9 mouse cellular contexts compared by ENCODE assay signal in genomic region chr11:116658238-116658637, GRCm38 (mm10). TPM values are rescaled to one million over a fixed set of nuclear protein-coding genes. Genes with fewer than 3 reads are reported as not detected.
A peak's percentile ranks its signal among the peaks of the same experiment; 100 is the strongest.
DNase-seq lines count a peak whose midpoint lies in the region; ATAC-seq and TF ChIP-seq lines count a peak whose summit lies in the region.
"Had no signal": no experiment of that assay in that cellular context is flagged by ENCODE, and none has a peak within 500 bp of the region (broad histone marks: within the 10 kb centered on the region; RNA-seq: fewer than 3 reads in every experiment).

No protein-coding gene starts in this region.

- WGBS in heart, embryonic 14.5 days: 69% methylated on average over 10 of the region's 10 CpGs
- 47% methylated on average over 10 of the region's 10 CpGs for WGBS in forebrain, embryonic 16.5 days
- WGBS in liver, embryonic 15.5 days (ENCODE audit: insufficient replicate concordance): 64% methylated on average over 10 of the region's 10 CpGs

- H3K9ac ChIP-seq in heart, embryonic 14.5 days (ENCODE audit: low read length): peak overlapping the region; percentile 13; the same call in 1 of the 2 replicates
- H3K9ac ChIP-seq in ES-E14 (ENCODE audit: insufficient read depth, low read depth, low read length, poor library complexity, severe bottlenecking): peak overlapping the region; percentile 15; the same call in 1 of the 2 replicates
- no peak overlapping the region for H3K9ac ChIP-seq in forebrain, embryonic 16.5 days (replicated peaks; ENCODE audit: low read depth, low read length)
- no peak overlapping the region for H3K9ac ChIP-seq in liver, embryonic 15.5 days

- DNase-seq in heart, adult 18-20 months: no peak
- no peak for DNase-seq in ES-E14 (ENCODE audit: low read depth, low spot score)
- DNase-seq in left cerebral cortex, adult 2 months (ENCODE audit: extremely low spot score in 1 of 2, low spot score in 2 of 2): no peak
- DNase-seq in thymus, postnatal 36 days: no peak
- no peak for DNase-seq in urinary bladder, postnatal 4 days (ENCODE audit: low spot score in 2 of 2)

- peaks cover 36 to 62% of the 10 kb centered on the region in 2 experiments for H3K4me1 ChIP-seq in heart, embryonic 14.5 days (ENCODE audit: control insufficient read depth in 2 of 2, insufficient read depth in 2 of 2, low read length in 2 of 2)
- H3K4me1 ChIP-seq in ES-E14 (ENCODE audit: control insufficient read depth in 2 of 2, insufficient read depth in 2 of 2, low read length in 2 of 2, poor library complexity in 1 of 2): peaks cover 0 to 33% of the 10 kb centered on the region in 2 experiments; a peak in 2 of 4 replicates
- H3K4me1 ChIP-seq in forebrain, embryonic 16.5 days (replicated peaks; ENCODE audit: control insufficient read depth, insufficient read depth, low read length): peaks cover 69% of the 10 kb centered on the region
- H3K4me1 ChIP-seq in liver, embryonic 15.5 days (replicated peaks): peaks cover 36% of the 10 kb centered on the region

- H3K4me3 ChIP-seq in heart, embryonic 14.5 days (ENCODE audit: control insufficient read depth in 1 of 2, insufficient read depth in 1 of 2, low read depth in 1 of 2, low read length in 2 of 2): no peak overlapping the region
- no peak overlapping the region for H3K4me3 ChIP-seq in ES-E14 (ENCODE audit: insufficient read depth in 1 of 2, low read depth in 1 of 2, low read length in 2 of 2, poor library complexity in 1 of 2, severe bottlenecking in 1 of 2)
- H3K4me3 ChIP-seq in forebrain, embryonic 16.5 days (replicated peaks; ENCODE audit: low read length): no peak overlapping the region
- no peak overlapping the region for H3K4me3 ChIP-seq in liver, embryonic 15.5 days (replicated peaks)
- no peak overlapping the region for H3K4me3 ChIP-seq in left cerebral cortex, adult 2 months

- H3K27me3 ChIP-seq in heart, embryonic 14.5 days (ENCODE audit: control insufficient read depth, insufficient read depth, low read length): peaks cover 21% of the 10 kb centered on the region
- H3K27me3 ChIP-seq in forebrain, embryonic 16.5 days (replicated peaks; ENCODE audit: control insufficient read depth, insufficient read depth, low read length): no peaks in the 10 kb centered on the region
- peaks cover 55% of the 10 kb centered on the region for H3K27me3 ChIP-seq in liver, embryonic 15.5 days

- in situ Hi-C loops in ES-E14 (cut with MboI; ENCODE audit: low sequenced_read_pairs in 2 of 2, unreplicated experiment in 2 of 2): no loop called here

- H3K27ac ChIP-seq in heart, embryonic 14.5 days (replicated peaks in 1 of 2; ENCODE audit: control insufficient read depth in 1 of 2, insufficient read depth in 1 of 2, low read depth in 2 of 2, low read length in 2 of 2): peak overlapping the region; percentile 73 to 74
- no peak overlapping the region for H3K27ac ChIP-seq in ES-E14 (ENCODE audit: insufficient read depth, low read depth, low read length, poor library complexity, severe bottlenecking)
- no peak overlapping the region for H3K27ac ChIP-seq in forebrain, embryonic 16.5 days (ENCODE audit: low read length)
- peak overlapping the region; percentile 48; the same call in 1 of the 2 replicates for H3K27ac ChIP-seq in liver, embryonic 15.5 days (replicated peaks)
- H3K27ac ChIP-seq in left cerebral cortex, adult 2 months: no peak overlapping the region

- no peak for ATAC-seq in heart, embryonic 14.5 days (ENCODE audit: insufficient number of reproducible peaks, insufficient read depth, low FRiP score, low read depth)
- ATAC-seq in forebrain, embryonic 16.5 days: no peak
- ATAC-seq in liver, embryonic 15.5 days (ENCODE audit: insufficient read depth): no peak

- H3K9me3 ChIP-seq in heart, embryonic 14.5 days (ENCODE audit: control insufficient read depth, low read length): no peaks in the 10 kb centered on the region
- H3K9me3 ChIP-seq in ES-E14 (ENCODE audit: control insufficient read depth, insufficient read depth, low read depth, low read length): no peaks in the 10 kb centered on the region
- no peaks in the 10 kb centered on the region for H3K9me3 ChIP-seq in forebrain, embryonic 16.5 days (ENCODE audit: control insufficient read depth, low read length)
- H3K9me3 ChIP-seq in liver, embryonic 15.5 days (replicated peaks): no peaks in the 10 kb centered on the region

- no peaks in the 10 kb centered on the region for H3K36me3 ChIP-seq in heart, embryonic 14.5 days (ENCODE audit: control insufficient read depth, insufficient read depth, low read length)
- no peaks in the 10 kb centered on the region for H3K36me3 ChIP-seq in ES-E14 (ENCODE audit: control insufficient read depth, insufficient read depth, low read length, poor library complexity, severe bottlenecking)
- H3K36me3 ChIP-seq in forebrain, embryonic 16.5 days (ENCODE audit: control insufficient read depth, insufficient read depth): no peaks in the 10 kb centered on the region
- H3K36me3 ChIP-seq in liver, embryonic 15.5 days (replicated peaks): no peaks in the 10 kb centered on the region

- H3K4me2 ChIP-seq in heart, embryonic 14.5 days (ENCODE audit: low read length): peak overlapping the region; percentile 57
- H3K4me2 ChIP-seq in forebrain, embryonic 16.5 days (ENCODE audit: low read length): peak overlapping the region; percentile 61
- H3K4me2 ChIP-seq in liver, embryonic 15.5 days: peak overlapping the region; percentile 69

- intact Hi-C loops in left cerebral cortex, adult 2 months (cut with DNase I): no loop called here

- no peak for TF ChIP-seq CTCF in left cerebral cortex, adult 2 months (IDR thresholded peaks at IDR 0.05)

TF ChIP-seq in ES-E14, 5 proteins besides CTCF, POLR2A, EP300 and RAD21:
- no peak for TF ChIP-seq HCFC1 (IDR thresholded peaks at IDR 0.05; ENCODE audit: borderline replicate concordance, insufficient read depth, low read length)
- no peak for TF ChIP-seq MAFK (IDR thresholded peaks at IDR 0.05; ENCODE audit: insufficient read depth, low read depth, low read length)
- no peak for TF ChIP-seq ZNF384 (IDR thresholded peaks at IDR 0.05; ENCODE audit: low read depth, low read length)
- TF ChIP-seq ZC3H11A (IDR thresholded peaks at IDR 0.05; ENCODE audit: borderline replicate concordance, low read depth, low read length): no peak
- TF ChIP-seq CHD2 (IDR thresholded peaks at IDR 0.05; ENCODE audit: low read depth, low read length): no peak

RNA-seq across cellular contexts. Expression of gene Cygb, which starts 4.1 kb away (rescaled TPM):
- 5.8 and 6.7 TPM in 2 replicates for polyA plus RNA-seq in heart, embryonic 14.5 days (2014; fragmentation: Nextera tagmentation; extraction: Ambion mirVana)
- 10 to 100 TPM; 31.5 to 38.5 TPM for total RNA-seq in heart, adult 18-20 months (2021)
- 0.37 and 0.40 TPM in 2 replicates for total RNA-seq in ES-E14 (2012; rRNA removed)
- polyA plus RNA-seq in forebrain, embryonic 16.5 days (2015; fragmentation: Nextera tagmentation; extraction: Ambion mirVana): 16.6 TPM in 2 replicates
- 0.84 and 1.0 TPM in 2 replicates for polyA plus RNA-seq in liver, embryonic 15.5 days (2015; fragmentation: Nextera tagmentation; extraction: Ambion mirVana)
- 10 to 100 TPM; 42.8 to 45.3 TPM for total RNA-seq in left cerebral cortex, adult 2 months (2021)
- total RNA-seq: CH12.LX had no signal

RNA-seq across cellular contexts. Expression of gene Prcd, which starts 4.9 kb away (rescaled TPM):
- 1.3 and 1.9 TPM in 2 replicates for polyA plus RNA-seq in heart, embryonic 14.5 days (2014; fragmentation: Nextera tagmentation; extraction: Ambion mirVana)
- total RNA-seq in heart, adult 18-20 months (2021): 1 to 10 TPM in 1 of 2 experiments, under 1 TPM in 1; 0.62 to 1.6 TPM
- 2.0 and 2.2 TPM in 2 replicates for total RNA-seq in ES-E14 (2012; rRNA removed)
- 2.9 and 3.2 TPM in 2 replicates for polyA plus RNA-seq in forebrain, embryonic 16.5 days (2015; fragmentation: Nextera tagmentation; extraction: Ambion mirVana)
- polyA plus RNA-seq in liver, embryonic 15.5 days (2015; fragmentation: Nextera tagmentation; extraction: Ambion mirVana): 0.16 and 0.29 TPM in 2 replicates
- total RNA-seq in left cerebral cortex, adult 2 months (2021): 1 to 10 TPM; 5.4 to 5.8 TPM
- total RNA-seq: CH12.LX had no signal

RNA-seq across cellular contexts. Expression of gene Rhbdf2, which starts 31.4 kb away (rescaled TPM):
- 6.4 and 6.6 TPM in 2 replicates for polyA plus RNA-seq in heart, embryonic 14.5 days (2014; fragmentation: Nextera tagmentation; extraction: Ambion mirVana)
- total RNA-seq in heart, adult 18-20 months (2021): 10 to 100 TPM; 10.6 to 11.5 TPM
- 29.3 and 53.8 TPM in 2 replicates for total RNA-seq in ES-E14 (2012; rRNA removed)
- 1.0 and 1.5 TPM in 2 replicates for polyA plus RNA-seq in forebrain, embryonic 16.5 days (2015; fragmentation: Nextera tagmentation; extraction: Ambion mirVana)
- polyA plus RNA-seq in liver, embryonic 15.5 days (2015; fragmentation: Nextera tagmentation; extraction: Ambion mirVana): 7.2 and 7.5 TPM in 2 replicates
- total RNA-seq in left cerebral cortex, adult 2 months (2021): 1 to 10 TPM; 1.9 to 2.0 TPM

Comparison
In these comparisons a context has a peak if more than half of its experiments do, and no peak if none do; other contexts are left out.
1. H3K27ac ChIP-seq: peak in heart, embryonic 14.5 days (2 of 2) and liver, embryonic 15.5 days (single experiment); none in ES-E14 (single experiment), forebrain, embryonic 16.5 days (single experiment) and left cerebral cortex, adult 2 months (single experiment).
2. H3K9ac ChIP-seq: peak in heart, embryonic 14.5 days (single experiment) and ES-E14 (single experiment); none in forebrain, embryonic 16.5 days (single experiment) and liver, embryonic 15.5 days (single experiment).
3. RNA of gene Cygb, which starts 4.1 kb away (total RNA-seq): 42.8 to 45.3 TPM in left cerebral cortex, adult 2 months and 31.5 to 38.5 TPM in heart, adult 18-20 months; 0.37 to 0.40 TPM in ES-E14; every median in the first group is over 10 times any median in the second.
4. Peak in every context shown above with its lines, with median percentiles within 50 percentile points of each other: H3K4me2 ChIP-seq.